Mouse (Mus musculus) cerebellum, postnatal 36 days (tissue): ENCODE measurements around the gene Mark3.
"Not testable (repeated sequence)": the region's sequence is repeated elsewhere in the genome, so short reads cannot be mapped to it uniquely, and the experiment has no call there.

Source experiments
- DNase-seq, 2 experiments: peaks; one replicate each; pipeline ENCODE4 v3.0.0; 2021 to 2022; ENCODE audit warnings: mixed read lengths in 2 of 2

Mark3 gene

DNA sequence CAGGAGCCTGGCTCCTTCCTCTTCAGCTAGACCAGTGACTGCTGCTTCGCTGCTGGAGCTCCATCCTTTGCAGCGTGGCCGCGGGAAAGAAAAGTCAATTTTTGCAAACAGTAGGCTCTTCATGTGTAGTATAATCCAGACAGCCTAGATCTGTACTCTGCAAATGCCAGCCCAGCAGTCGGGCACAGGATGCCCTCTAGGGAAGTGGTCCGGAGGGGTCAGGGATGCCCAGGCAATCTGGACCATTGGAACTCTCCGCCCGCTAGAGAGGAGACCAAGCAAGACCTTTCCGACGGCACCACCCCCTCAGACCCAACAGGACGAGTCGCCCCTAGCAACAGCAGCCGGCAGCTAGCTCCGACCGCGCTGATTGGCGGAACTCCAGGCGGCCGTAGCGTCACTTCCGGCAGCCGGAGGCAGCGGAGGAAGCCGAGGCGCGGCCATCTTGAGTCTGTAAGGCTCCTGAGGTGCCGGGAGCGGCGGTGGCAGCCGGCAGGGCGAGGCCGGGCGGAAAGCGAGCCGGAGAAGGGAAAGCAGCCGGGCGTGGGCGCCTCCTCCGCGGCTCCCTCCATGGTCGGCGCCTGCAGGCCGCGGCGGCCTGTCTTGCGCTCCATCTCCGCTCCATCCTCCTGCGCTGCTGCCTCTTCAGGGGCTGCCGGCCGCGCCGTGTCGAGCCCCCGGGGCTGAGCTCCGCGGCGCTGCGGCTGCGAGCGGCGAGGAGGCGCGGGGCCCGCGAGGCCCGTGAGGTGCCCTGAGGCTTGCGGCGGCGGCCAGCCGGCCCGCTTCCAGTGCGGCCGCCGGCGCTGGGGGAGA is at the start of gene Mark3:
Gene Mark3 (plus strand): TSS at position 450 of the 813 bp plus-strand sequence.
- DNase-seq: peak; percentile 98

DNA sequence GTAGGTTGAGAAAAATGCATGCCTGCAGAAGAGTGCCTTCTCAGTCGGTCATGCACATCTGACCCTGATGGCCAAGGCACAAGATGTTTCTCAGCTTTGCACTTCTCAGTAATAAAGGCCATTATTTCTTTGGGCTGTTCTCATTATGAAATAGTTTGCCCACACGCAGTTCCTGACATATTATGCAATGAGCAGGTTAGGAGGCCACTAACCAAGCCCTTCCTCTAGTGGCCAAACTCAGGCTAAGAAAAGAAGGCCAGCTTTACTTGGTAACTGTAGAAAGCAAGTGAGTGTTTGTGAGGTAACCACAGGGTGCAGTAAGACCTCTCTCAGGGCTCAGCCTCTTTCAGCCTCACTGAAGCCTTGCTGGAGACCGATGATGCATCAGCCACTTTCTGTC is 49.4 kb upstream of the Mark3 start:
- no peak for DNase-seq

DNA sequence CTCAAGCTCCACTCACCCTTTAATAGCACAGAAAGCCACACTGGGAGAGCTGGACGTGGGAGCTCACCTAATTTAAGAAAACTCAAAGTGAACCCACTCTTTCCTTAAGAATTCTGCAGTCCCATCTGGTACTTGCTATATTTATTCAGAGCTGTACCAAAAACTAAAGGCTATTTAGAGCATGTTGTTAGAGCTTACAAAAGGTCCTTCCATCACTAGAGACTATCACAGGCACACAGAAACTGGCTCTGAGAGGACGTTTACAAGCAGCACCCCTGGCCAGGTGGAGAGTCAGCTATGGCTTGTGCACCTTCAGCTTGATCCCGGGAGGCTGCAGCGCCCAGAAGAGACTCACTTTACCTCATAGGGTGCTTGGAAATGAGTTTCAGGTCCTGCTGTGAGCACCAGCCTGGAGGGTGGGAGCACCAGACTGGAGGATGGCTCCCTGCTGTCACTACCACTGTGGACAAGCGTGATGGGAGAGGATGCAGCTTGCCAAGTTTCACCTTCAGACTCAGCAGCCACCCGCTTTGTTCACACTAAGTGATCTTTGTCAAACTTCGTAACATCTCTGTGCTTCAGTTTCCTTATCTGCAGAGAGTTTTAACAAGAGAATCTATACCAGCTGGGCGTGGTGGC is 46.6 kb upstream of the Mark3 start:
- DNase-seq: no peak

DNA sequence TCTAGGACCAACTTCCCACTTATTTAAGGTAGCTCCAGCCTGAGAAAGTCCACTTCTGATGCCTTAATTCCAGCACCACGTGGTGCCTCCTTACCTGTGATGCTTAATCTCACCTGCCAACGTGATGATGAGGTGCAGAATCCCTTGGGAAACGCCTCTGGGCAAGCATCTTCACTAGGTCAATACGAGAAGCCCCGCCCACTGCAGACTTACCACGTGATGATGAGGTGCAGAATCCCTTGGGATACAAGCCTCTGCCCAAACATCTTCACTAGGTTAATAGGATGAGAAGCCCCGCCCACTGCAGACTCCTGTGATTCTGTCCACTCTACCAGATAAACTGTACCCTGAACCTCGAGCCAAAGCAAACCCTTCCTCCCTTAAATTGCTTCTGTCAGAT is 45.1 kb upstream of the Mark3 start:
- no peak for DNase-seq

DNA sequence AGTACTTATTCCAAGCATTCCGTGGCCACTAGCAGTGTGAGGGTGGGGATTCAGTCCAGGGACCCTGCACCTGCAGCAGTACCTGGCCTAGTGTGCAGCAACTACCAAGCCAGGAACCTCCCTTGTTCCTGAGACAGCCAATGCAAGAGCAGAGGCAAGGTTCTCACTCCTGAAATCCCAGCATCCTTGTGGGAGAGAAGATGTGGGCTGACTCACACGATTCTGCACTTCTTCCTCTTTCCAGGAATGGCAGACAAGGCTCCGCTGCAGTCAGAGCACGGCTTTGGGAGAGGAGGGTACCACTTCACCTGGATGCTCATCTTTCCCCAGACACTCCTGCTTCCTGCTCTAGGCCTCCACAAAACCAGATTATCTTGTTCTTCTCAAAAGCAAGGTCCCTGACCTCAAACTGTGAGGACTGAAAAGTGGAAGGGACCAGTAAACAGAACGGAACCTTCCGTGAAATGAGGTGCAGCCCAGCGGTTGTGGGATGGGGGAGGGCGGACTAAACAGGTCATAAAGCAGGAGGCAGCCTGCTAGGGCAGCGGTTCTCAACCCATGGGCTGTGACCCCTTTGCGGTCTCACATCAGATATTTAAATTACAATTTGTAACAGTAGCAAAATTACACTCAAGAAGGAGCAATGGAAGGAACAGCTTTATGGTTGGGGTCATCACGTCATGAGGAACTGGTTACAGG is 41.1 kb upstream of the Mark3 start:
- DNase-seq: no peak

DNA sequence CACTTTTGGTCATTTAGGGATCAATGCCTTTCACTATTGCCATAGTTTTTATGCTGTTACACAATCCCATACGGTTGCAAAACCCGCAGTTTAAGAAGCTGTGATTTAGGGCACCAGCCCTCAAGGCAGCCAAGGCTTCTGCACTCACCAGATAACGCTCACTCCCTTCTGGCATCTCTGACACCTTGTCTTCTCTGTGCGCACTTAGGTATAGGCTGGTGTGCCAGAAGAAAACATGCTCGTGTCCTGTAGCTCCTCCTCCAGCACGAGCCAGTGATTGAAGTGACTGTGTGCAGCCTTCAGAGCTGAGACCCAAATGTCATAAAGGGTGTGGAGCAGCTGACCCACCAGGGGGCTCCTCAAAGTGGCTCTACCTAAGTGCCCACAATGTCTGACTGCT is 39.0 kb upstream of the Mark3 start:
- DNase-seq: no peak

DNA sequence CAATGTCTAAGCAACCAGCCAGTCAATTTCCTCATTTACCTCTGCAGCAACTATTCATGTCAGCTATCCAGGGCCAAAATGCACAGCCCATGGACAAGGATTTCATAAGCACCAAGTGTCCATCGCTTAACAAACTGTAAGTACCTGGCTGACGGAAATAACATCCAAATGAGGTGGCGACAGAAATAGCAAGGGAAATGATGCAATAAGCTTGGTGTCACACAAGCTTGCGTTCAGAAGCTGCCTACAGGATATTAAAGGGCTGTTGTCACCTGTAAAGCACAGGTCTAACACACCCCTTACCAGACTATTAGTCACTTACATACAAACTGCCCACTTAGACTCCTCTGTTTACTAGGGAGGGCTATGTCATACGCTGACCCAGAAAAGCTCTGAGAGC is 38.6 kb upstream of the Mark3 start:
- no peak for DNase-seq

DNA sequence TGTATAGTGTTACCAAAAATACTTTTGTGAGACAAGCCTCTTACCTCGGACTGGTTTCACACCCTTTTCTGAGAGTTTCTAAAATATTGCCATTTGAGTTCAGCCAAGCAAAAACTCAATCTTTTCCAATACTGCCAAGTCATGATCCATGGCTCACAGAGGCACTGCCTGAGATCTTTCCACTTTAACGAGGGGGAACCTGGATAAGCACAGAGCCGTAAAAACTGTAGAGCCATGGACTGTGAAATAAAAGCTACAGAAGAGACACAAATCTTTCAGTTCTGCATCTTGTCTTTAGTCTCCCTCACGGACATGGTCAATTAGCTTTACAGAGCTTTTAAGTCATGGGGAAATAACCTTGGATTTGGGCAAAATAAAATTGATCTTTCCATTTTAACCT is 37.6 kb upstream of the Mark3 start:
- no peak for DNase-seq

DNA sequence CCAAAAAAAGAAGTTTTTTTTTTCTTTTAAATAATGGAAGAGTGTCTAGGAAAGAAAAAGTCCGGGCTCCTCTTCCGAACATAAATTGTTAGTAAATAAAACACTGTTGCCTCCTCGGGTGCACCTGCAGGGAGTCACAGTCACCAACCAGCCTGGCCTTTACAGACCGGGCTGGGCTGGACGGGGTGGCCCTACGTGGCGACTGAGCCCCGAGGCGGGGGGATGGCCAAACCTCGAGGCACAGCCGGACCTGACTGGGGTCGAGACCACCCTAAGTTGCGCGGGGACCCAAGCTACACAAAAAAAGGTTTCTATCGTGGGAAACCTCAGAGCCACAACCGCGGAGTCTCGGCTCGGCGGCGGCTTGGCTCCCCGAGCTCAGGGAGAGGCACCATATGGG is 37.0 kb upstream of the Mark3 start:
- peak in 1 of 2 experiments; percentile 53 for DNase-seq

DNA sequence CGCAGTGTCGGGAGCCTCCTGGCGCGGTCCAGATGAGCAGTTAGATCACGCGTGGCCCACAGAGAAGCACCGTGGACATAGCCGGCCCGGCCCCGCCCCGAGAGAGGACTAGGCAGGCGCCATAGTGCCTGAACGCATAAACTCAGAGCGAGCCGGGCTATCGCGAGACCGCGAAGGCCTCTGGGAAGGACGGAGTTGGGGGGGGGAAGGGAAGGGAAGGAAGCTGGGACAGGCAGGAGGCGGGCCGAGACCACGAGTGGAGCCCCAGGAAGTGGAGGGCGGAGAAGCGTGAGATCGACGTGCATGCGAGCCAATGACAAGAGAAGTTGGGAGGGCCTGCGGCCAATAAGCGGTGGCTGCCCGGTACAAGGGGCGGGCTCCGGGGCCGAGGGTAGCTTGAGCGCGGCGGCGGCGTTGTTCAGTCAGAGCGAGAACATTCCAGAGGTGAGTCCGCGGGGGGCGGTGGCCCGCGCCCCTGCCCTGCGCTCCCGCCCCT is 36.5 kb upstream of the Mark3 start, which contains the start of gene Eif5:
Gene Eif5 (plus strand): TSS at position 221 of the 496 bp plus-strand sequence.
- peak; percentile 99 for DNase-seq

DNA sequence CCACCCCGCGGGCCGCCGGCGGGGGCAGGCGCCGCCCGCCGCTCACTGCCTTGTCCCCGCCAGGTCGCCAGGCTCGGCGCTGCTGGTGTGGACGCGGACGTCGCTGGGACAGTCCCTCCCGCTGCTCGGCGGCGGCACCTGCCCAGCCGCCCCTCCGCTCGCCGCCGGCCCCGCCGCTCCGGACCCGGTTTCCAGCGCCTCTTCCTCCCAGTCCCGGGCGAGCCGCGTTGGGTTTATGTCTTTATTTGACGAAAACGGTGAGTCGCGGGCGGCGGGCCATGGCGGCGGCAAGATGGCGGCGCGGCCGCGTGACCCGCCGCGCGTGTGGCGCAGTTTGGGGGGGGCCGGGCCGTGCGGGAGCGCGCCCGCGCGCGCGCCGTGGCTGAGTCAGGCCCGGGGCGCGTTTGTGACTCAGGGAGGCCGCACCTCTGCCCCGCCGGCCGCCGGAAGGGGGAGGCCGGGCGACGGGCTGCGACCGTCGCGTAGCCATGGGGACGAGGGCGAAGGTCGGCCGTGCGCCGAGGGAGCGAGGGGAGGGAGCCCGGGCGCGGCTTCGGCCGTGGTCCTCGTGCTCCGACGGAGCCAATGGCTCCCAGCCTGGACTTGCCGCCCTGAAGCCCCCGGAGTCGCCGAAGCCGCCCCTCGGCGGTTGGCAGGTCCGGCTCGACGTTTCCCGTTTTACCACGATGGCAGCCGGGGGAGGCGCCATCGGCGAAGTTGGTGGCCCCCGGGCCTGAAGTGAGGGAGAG is 35.9 kb upstream of the Mark3 start:
- peak; percentile 81 to 84 for DNase-seq

DNA sequence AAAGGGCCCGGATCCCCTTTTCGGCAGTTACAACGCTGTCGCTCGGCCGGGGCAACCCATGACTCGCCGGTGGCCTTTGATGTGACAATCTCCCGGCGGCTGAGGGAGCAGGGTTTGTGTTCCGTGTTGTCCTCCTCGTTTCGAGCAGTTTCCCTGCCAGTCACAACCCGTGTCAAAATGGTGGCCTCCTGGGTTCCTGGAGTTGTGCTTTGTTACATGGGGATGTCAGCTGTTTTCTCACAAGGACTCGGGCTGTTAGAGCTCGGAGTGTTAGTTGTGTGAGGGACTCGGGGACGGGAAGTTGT is 35.3 kb upstream of the Mark3 start:
- DNase-seq: no peak

DNA sequence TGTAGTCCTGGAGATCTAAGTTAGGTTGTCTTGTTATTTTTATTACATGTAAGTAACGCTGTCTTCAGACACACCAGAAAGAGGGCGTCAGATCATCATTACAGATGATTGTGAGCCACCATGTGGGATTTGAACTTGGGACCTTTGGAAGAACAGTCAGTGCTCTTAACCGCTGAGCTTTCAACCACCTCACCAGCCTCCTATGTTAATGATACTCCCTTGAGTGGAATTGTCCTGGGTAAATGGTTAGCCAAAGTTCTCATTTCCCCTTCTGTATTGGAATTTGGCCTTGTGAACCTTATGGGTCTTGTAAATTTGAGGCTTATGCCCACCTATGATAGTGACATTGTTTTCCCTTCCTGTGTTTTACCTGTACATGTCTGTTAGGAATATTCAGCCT is 27.3 kb upstream of the Mark3 start:
- DNase-seq: no peak

DNA sequence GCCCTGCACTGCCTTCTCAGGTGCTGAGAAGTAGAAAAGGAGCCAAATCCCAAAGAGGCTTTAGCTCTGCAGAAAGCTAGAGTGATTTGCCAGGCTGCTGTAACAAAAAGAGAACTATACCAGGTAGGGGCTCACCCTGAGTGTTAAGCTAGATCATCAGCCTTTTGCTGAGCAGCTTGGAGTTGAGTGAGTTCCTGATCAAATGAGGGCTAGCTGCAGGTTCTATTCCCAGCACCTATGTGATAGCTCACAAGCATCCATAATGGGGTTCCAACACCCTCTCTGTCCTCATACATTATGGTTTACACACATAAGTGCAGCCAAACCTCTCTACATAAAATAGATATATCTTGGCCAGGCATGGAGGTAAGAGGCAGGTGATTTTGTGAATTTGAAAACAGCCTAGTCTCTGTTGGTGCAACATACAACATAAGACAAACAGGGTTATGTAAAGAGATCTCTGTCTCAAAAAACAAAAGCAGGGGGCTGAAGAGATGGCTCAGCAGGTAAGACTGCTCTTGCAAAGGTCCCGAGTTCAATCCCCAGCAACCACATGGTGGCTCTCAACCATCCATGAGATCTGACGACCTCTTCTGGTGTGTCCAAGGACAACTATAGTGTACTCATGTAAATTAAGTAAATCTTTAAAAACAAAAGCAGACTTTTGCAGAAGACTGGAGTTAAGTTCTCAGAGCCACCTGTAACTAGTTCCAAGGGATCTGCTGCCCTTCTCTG is 25.6 kb upstream of the Mark3 start:
- no peak for DNase-seq

DNA sequence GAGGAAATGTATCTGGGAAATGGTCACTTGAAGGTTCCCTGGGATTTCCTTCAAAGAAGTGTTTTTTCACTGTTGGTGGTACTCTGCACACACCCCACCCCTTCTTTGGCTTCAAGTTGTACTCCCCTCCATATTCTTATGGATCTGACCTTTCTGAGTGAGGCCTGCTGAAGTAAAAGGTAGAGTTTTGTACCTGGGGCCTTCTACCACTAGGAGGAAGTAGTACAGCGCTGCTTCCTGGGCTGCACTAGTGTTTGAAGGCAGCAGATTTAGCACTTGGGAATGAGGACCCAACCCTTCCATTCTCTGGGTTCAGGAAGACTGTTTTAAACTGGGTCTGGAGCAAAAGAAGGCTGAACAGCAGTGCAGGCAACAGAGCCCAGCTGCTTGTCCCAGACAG is 23.6 kb upstream of the Mark3 start:
- DNase-seq: no peak

DNA sequence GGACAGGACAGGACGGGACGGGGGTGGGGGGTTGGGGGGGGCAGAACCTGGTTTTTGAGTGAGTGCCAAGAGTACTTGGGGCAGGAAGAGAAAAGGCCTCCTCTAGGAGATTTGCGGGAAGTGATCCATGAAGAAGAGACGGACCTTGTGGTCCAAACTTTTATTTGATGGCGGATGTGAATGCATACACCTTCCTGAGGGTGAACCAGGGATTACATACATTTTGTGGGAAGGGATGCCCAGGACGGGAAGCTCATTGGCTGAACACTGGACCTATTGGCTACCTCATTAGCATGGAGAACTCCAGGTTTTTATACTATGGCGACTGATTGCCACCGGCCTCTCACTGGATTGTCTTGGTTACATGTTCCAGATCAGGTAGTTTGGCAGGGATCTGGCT is 22.0 kb upstream of the Mark3 start:
- DNase-seq: no peak

DNA sequence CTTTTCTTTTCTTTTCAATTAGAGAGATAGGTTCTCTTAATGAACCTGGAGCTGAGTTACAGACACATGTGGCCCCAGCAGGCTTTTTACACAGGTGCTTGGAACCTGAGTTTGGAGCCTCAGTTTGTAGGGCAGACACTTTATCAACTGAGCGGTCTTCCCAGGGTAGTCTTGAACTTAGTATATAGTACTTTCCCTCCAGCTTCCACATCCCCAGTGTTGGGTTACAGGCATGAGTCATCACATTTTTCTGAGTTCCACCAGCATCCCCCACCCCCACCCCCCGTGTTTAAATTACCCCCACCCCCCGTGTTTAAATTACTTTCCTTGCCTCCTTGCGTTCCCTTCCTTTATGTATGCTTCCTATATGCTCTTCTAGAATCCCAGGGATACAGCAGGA is 19.0 kb upstream of the Mark3 start:
- no peak for DNase-seq

DNA sequence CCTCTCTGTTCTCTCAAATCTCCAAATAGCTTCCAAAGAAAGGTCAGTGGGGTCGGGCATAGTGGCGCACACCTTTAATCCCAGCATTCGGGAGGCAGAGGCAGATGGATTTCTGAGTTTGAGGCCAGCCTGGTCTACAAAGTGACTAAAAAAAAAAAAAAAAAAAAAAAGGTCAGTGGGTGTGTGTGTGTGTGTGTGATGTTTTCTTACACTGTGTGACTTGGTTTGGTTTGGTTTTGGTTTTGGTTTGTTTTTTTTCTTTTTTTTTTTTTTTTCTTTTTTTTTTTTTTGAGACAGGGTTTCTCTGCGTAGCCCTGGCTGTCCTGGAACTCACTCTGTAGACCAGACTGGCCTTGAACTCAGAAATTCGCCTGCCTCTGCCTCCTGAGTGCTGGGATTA is 18.4 kb upstream of the Mark3 start:
- DNase-seq: not testable (repeated sequence)

DNA sequence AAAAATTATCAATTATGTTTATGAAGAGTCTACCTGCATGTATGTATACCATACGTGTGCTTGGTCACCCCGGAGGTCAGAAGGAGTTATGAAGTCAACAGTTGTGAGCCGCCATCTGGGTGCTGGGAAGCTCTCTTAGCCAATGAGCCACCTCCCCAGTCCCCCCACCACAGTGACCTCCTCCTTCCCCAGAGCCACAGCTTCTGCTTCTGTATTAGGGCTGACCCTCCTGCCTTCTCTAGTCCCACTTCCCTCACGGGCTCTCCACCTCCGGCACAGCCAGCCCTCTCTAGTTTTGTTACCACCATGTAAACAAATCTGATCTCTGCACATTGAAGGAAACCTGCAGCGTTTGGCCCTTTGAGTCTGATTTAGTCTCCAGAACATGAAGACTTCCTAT is 16.8 kb upstream of the Mark3 start:
- no peak for DNase-seq

DNA sequence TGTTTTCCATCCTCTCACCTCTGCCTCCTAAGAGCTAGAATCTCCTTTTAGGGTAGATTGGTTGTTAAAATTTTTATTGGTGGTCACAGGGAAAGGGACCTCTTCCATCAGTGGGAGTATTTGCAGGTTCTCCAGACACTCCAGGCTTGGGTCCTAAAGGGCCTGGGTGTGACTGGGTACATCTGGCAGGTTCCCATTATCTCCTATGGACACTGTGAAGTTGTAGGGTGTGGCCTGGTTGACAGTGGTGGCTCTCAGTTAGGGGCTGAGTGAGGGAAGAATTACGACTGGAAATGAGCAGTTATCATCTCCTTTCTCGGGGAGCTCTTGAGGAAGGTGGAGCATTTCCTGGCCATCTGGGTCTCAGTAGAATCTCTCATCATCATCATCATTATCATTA is 15.7 kb upstream of the Mark3 start:
- DNase-seq: no peak

DNA sequence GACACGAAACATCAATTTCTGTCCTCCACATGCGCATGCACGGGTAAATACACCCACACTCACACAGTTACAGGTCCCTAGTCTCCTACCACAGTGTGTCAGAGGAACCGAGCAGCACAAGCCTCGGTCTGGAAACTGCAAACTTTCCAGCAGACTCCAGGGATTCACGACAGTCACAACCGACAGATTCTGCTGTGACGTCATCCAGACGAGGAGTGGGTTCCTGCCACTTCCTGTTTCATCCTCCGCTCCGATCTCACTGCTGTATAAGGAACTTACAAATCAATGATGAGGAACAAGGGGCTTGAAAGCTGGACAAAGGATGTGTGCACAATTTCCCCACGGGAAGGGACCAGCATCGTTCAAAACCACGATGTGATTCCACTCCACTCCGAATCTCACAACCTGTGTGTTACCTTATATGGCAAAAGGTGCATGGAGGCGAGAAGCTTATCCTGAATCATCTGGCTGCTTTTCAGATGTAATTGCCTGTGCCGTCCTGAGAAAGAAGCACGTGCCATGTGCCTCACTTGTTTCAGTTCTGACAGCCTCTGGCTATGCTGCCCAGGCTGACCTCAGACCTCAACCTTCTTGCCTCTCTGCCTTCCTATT is 14.6 kb upstream of the Mark3 start:
- no peak for DNase-seq

DNA sequence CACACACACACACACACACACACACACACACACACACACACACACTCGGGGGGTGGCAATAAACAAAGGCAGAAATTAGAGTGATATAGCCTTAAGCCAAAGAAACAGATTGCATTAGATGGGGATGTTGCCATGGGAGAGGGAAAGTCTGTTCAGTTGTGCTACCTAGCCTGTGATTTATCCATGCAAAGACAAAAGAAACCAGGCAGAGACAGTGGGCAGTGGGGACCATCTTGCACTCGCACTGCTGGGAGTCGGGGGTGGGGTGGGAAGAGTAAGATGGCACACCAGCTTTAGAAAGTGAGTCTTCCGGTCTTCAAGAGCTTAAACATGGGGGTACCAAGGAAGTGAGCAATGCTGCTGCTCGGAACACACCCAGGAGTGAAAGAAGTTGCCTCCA is 14.0 kb upstream of the Mark3 start:
- DNase-seq: no peak
